Mouse (Mus musculus) C3H10T1/2 (cell line): ENCODE data around the gene Scd2. TPM values are rescaled to one million over a fixed set of nuclear protein-coding genes. Genes with fewer than 3 reads are reported as not detected.

Source experiments
- polyA plus RNA-seq, 2 experiments: library from polyadenylated mRNA; unstranded; fragments of >200 nt; fragmentation: generic; extraction: Trizol; gene quantifications; one replicate each; pipeline ENCODE4 v1.2.1; 2012; ENCODE audit warnings: missing spikeins in 2 of 2

Gene Scd2
- polyA plus RNA-seq, result 100 to 1,000 TPM in 1 of 2 experiments, 10 to 100 TPM in 1; 23.2 to 157 TPM

GRCm38 (mm10) chr19:44292941-44293768 is at the start of gene Scd2:
TSS of gene Scd2 (plus strand) at chr19:44293674.

GRCm38 (mm10) chr19:44332833-44333623 is 39.6 kb downstream of the Scd2 start, which contains the start of gene Scd4:
TSS of gene Scd4 (plus strand) at chr19:44333092.

Other genes starting within 250 kb of the Scd2 start
- 1 to 10 TPM; 1.2 to 6.2 TPM for gene Erlin1, start 223.9 kb upstream of the Scd2 start, polyA plus RNA-seq
- gene Chuk, start 186.2 kb upstream of the Scd2 start, polyA plus RNA-seq, result 1 to 10 TPM in 1 of 2 experiments, under 1 TPM in 1; 0.41 to 7.2 TPM
- gene Cwf19l1, start 157.8 kb upstream of the Scd2 start, polyA plus RNA-seq, result 10 to 100 TPM; 11.8 to 15.1 TPM
- 10 to 100 TPM; 25.3 to 56.9 TPM for gene Bloc1s2, start 147.2 kb upstream of the Scd2 start, polyA plus RNA-seq
- under 1 TPM in 1 of 2 experiments, not detected in 1; 0.01 TPM for gene Pkd2l1, start 101.2 kb upstream of the Scd2 start, polyA plus RNA-seq
- gene Scd3, start 90.4 kb upstream of the Scd2 start, polyA plus RNA-seq, result under 1 TPM in 1 of 2 experiments, not detected in 1; 0.08 TPM
- under 1 TPM; 0.05 to 0.30 TPM for gene Scd4, start 39.4 kb downstream of the Scd2 start, polyA plus RNA-seq
- gene Scd1, start 114.2 kb downstream of the Scd2 start, polyA plus RNA-seq, result 10 to 100 TPM in 1 of 2 experiments, 1 to 10 TPM in 1; 9.1 to 26.0 TPM
- under 1 TPM in 1 of 2 experiments, not detected in 1; 0.04 TPM for gene Wnt8b, start 199.8 kb downstream of the Scd2 start, polyA plus RNA-seq